ENCODE assay signal across 8 mouse cellular contexts in the genomic region with DNA sequence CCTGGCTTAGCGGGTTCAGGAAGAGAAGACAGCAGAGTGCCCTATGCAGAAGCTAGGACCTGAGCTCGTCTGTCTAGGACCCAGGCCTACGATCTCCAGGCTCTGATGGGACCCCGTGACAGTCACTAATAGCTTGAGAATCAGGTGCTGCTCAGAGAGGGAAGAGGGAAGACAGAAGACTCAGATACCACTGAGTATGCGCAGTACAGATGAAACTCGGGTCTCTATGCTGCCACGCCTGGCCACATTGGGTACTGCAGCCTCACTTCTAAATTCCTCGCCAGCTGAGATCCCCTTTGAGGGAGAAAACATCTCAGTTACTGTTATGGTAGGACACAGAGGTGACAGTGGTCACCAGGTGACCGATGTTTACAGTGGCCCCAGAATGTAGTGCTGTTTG. TPM values are rescaled to one million over a fixed set of nuclear protein-coding genes. Genes with fewer than 3 reads are reported as not detected.
DNase-seq lines count a peak whose midpoint lies in the region; ATAC-seq and TF ChIP-seq lines count a peak whose summit lies in the region.

No protein-coding gene starts in this region.

- ATAC-seq in liver, embryonic 12.5 days, result no peak
- 0 out of 2 replicates have a peak, but pooled peaks have one; percentile 42 for ATAC-seq in forebrain, embryonic 11.5 days (replicated peaks; ENCODE audit: low FRiP score)
- ATAC-seq in hindbrain, embryonic 15.5 days (ENCODE audit: low FRiP score, low read depth), result no peak; the same call in 1 of the 2 replicates
- ATAC-seq in midbrain, embryonic 13.5 days, result 0 out of 2 replicates have a peak, but pooled peaks have one; percentile 37
- peak; percentile 14; the same call in 1 of the 2 replicates for ATAC-seq in stomach, postnatal 0 days (ENCODE audit: low FRiP score, low TSS enrichment)

- no peak overlapping the region for H3K27ac ChIP-seq in liver, embryonic 12.5 days
- no peak overlapping the region for H3K27ac ChIP-seq in forebrain, embryonic 11.5 days (ENCODE audit: low read depth, low read length)
- H3K27ac ChIP-seq in hindbrain, embryonic 15.5 days (replicated peaks), result peak overlapping the region; percentile 72
- H3K27ac ChIP-seq in limb, embryonic 10.5 days, result no peak overlapping the region
- peak overlapping the region; percentile 74 for H3K27ac ChIP-seq in midbrain, embryonic 13.5 days
- H3K27ac ChIP-seq in stomach, postnatal 0 days (replicated peaks), result no peak overlapping the region

- H3K4me1 ChIP-seq in liver, embryonic 12.5 days, result no peaks in the 10 kb centered on the region
- no peaks in the 10 kb centered on the region for H3K4me1 ChIP-seq in forebrain, embryonic 11.5 days (replicated peaks; ENCODE audit: control insufficient read depth, insufficient read depth, low read length)
- peaks cover 27% of the 10 kb centered on the region for H3K4me1 ChIP-seq in hindbrain, embryonic 15.5 days (replicated peaks)
- H3K4me1 ChIP-seq in limb, embryonic 10.5 days, result peaks cover 7% of the 10 kb centered on the region; the same call in 1 of the 2 replicates
- peaks cover 46% of the 10 kb centered on the region for H3K4me1 ChIP-seq in midbrain, embryonic 13.5 days (replicated peaks)
- no peaks in the 10 kb centered on the region for H3K4me1 ChIP-seq in stomach, postnatal 0 days (replicated peaks; ENCODE audit: control insufficient read depth, insufficient read depth)

- no peak overlapping the region for H3K4me2 ChIP-seq in liver, embryonic 12.5 days
- no peak overlapping the region for H3K4me2 ChIP-seq in forebrain, embryonic 11.5 days (ENCODE audit: low read depth, low read length, severe bottlenecking)
- H3K4me2 ChIP-seq in hindbrain, embryonic 15.5 days, result no peak overlapping the region
- H3K4me2 ChIP-seq in midbrain, embryonic 13.5 days (replicated peaks), result no peak overlapping the region; the same call in 1 of the 2 replicates
- no peak overlapping the region for H3K4me2 ChIP-seq in stomach, postnatal 0 days (replicated peaks; ENCODE audit: low read depth)

- H3K9ac ChIP-seq in liver, embryonic 12.5 days, result no peak overlapping the region
- no peak overlapping the region for H3K9ac ChIP-seq in forebrain, embryonic 11.5 days (ENCODE audit: low read length)
- no peak overlapping the region for H3K9ac ChIP-seq in hindbrain, embryonic 15.5 days
- H3K9ac ChIP-seq in midbrain, embryonic 13.5 days (replicated peaks), result no peak overlapping the region
- no peak overlapping the region for H3K9ac ChIP-seq in stomach, postnatal 0 days (ENCODE audit: low read length)

- no peaks in the 10 kb centered on the region for H3K36me3 ChIP-seq in liver, embryonic 12.5 days
- no peaks in the 10 kb centered on the region for H3K36me3 ChIP-seq in forebrain, embryonic 11.5 days (ENCODE audit: control insufficient read depth, insufficient read depth, low read length)
- H3K36me3 ChIP-seq in hindbrain, embryonic 15.5 days, result no peaks in the 10 kb centered on the region
- peaks cover 11% of the 10 kb centered on the region; the same call in 1 of the 2 replicates for H3K36me3 ChIP-seq in limb, embryonic 10.5 days
- peaks cover 21% of the 10 kb centered on the region for H3K36me3 ChIP-seq in midbrain, embryonic 13.5 days
- no peaks in the 10 kb centered on the region for H3K36me3 ChIP-seq in stomach, postnatal 0 days (ENCODE audit: control insufficient read depth, insufficient read depth, low read length)

- H3K27me3 ChIP-seq in liver, embryonic 12.5 days (replicated peaks), result no peaks in the 10 kb centered on the region
- no peaks in the 10 kb centered on the region for H3K27me3 ChIP-seq in forebrain, embryonic 11.5 days (ENCODE audit: control insufficient read depth, insufficient read depth, low read length)
- no peaks in the 10 kb centered on the region for H3K27me3 ChIP-seq in hindbrain, embryonic 15.5 days
- H3K27me3 ChIP-seq in limb, embryonic 10.5 days (ENCODE audit: low read depth, poor library complexity, severe bottlenecking), result no peaks in the 10 kb centered on the region
- H3K27me3 ChIP-seq in midbrain, embryonic 13.5 days, result no peaks in the 10 kb centered on the region
- H3K27me3 ChIP-seq in stomach, postnatal 0 days (ENCODE audit: control insufficient read depth, insufficient read depth, low read length), result no peaks in the 10 kb centered on the region

- TF ChIP-seq CTCF in stomach, postnatal 0 days (IDR thresholded peaks at IDR 0.05; ENCODE audit: low read depth), result peak; percentile 86

- no peak for TF ChIP-seq EP300 in stomach, postnatal 0 days (optimal IDR thresholded peaks at IDR 0.05)

- 25% methylated on average over 9 of the region's 9 CpGs for WGBS in liver, embryonic 12.5 days (ENCODE audit: insufficient replicate concordance)
- WGBS in forebrain, embryonic 11.5 days, result 45% methylated on average over 9 of the region's 9 CpGs
- 48% methylated on average over 9 of the region's 9 CpGs for WGBS in hindbrain, embryonic 15.5 days
- WGBS in limb, embryonic 10.5 days, result 44% methylated on average over 9 of the region's 9 CpGs
- WGBS in midbrain, embryonic 13.5 days, result 48% methylated on average over 9 of the region's 9 CpGs
- WGBS in stomach, postnatal 0 days, result 46% methylated on average over 9 of the region's 9 CpGs

- no peak overlapping the region for H3K4me3 ChIP-seq in liver, embryonic 12.5 days
- H3K4me3 ChIP-seq in forebrain, embryonic 11.5 days (ENCODE audit: low read depth, low read length), result no peak overlapping the region
- H3K4me3 ChIP-seq in hindbrain, embryonic 15.5 days, result no peak overlapping the region
- H3K4me3 ChIP-seq in limb, embryonic 10.5 days, result no peak overlapping the region
- no peak overlapping the region for H3K4me3 ChIP-seq in midbrain, embryonic 13.5 days (replicated peaks)
- no peak overlapping the region for H3K4me3 ChIP-seq in stomach, postnatal 0 days (ENCODE audit: low read depth, low read length)

- H3K9me3 ChIP-seq in liver, embryonic 12.5 days (replicated peaks), result no peaks in the 10 kb centered on the region
- no peaks in the 10 kb centered on the region for H3K9me3 ChIP-seq in forebrain, embryonic 11.5 days (ENCODE audit: control insufficient read depth, low read length)
- H3K9me3 ChIP-seq in hindbrain, embryonic 15.5 days, result no peaks in the 10 kb centered on the region
- H3K9me3 ChIP-seq in limb, embryonic 10.5 days (replicated peaks), result no peaks in the 10 kb centered on the region
- H3K9me3 ChIP-seq in midbrain, embryonic 13.5 days, result no peaks in the 10 kb centered on the region
- no peaks in the 10 kb centered on the region for H3K9me3 ChIP-seq in stomach, postnatal 0 days (ENCODE audit: control insufficient read depth, low read length)

- DNase-seq in liver, result peak; percentile 52
- peak; percentile 21 for DNase-seq in c-Kit-positive CD71-positive TER-119-negative erythroid progenitor cells, embryonic 14.5 days (ENCODE audit: low read depth)
- peak; percentile 80 for DNase-seq in forebrain, embryonic 11.5 days (ENCODE audit: low spot score)
- peak; percentile 78 for DNase-seq in limb, embryonic 10.5 days (ENCODE audit: low spot score)
- DNase-seq in stomach, postnatal 0 days (ENCODE audit: low spot score), result peak; percentile 64

RNA-seq across cellular contexts. Expression of gene D430019H16Rik, which starts 22.8 kb away (rescaled TPM):
- 0.13 and 0.19 TPM in 2 replicates for polyA plus RNA-seq in liver, embryonic 12.5 days (2016; fragmentation: Nextera tagmentation; extraction: Ambion mirVana)
- polyA plus RNA-seq in forebrain, embryonic 11.5 days (2014; fragmentation: Nextera tagmentation; extraction: Ambion mirVana), result 5.3 and 6.1 TPM in 2 replicates
- polyA plus RNA-seq in hindbrain, embryonic 15.5 days (2015; fragmentation: Nextera tagmentation; extraction: Ambion mirVana), result 12.3 and 12.7 TPM in 2 replicates
- 1.3 and 2.0 TPM in 2 replicates for polyA plus RNA-seq in limb, embryonic 10.5 days (2016; fragmentation: Nextera tagmentation; extraction: Ambion mirVana)
- polyA plus RNA-seq in midbrain, embryonic 13.5 days (2015; fragmentation: Nextera tagmentation; extraction: Ambion mirVana), result 12.6 and 13.2 TPM in 2 replicates
- polyA plus RNA-seq in stomach, postnatal 0 days (2015; fragmentation: Nextera tagmentation; extraction: Ambion mirVana), result 0.50 and 0.55 TPM in 2 replicates

Comparison
In these comparisons a context has a peak if more than half of its experiments do, and no peak if none do; other contexts are left out.
1. DNase-seq: peak in every context shown above with its lines; median percentile 80 in forebrain, embryonic 11.5 days; 78 in limb, embryonic 10.5 days; 64 in stomach, postnatal 0 days; 52 in liver; 21 in c-Kit-positive CD71-positive TER-119-negative erythroid progenitor cells, embryonic 14.5 days.
2. ATAC-seq: peak in forebrain, embryonic 11.5 days (single experiment), midbrain, embryonic 13.5 days (single experiment) and stomach, postnatal 0 days (single experiment); none in liver, embryonic 12.5 days (single experiment) and hindbrain, embryonic 15.5 days (single experiment).
3. H3K27ac ChIP-seq: peak in hindbrain, embryonic 15.5 days (single experiment) and midbrain, embryonic 13.5 days (single experiment); none in liver, embryonic 12.5 days (single experiment), forebrain, embryonic 11.5 days (single experiment), limb, embryonic 10.5 days (single experiment) and stomach, postnatal 0 days (single experiment).